Mouse (Mus musculus) hindbrain, postnatal 0 days (tissue): ENCODE measurements around the gene Parp9. TPM values are rescaled to one million over a fixed set of nuclear protein-coding genes. Genes with fewer than 3 reads are reported as not detected.
A peak's percentile ranks its signal among the peaks of the same experiment; 100 is the strongest.

Experiments
- ATAC-seq: fragments of 200-750 bp; cut with Nextera tagmentation; 2 replicates; pipeline ENCODE4 v1.8.0; 2017; ENCODE audit warnings: mild to moderate bottlenecking, moderate TSS enrichment, moderate library complexity
- DNase-seq: peaks from one replicate; pipeline ENCODE4 v3.0.0-alpha.2; 2015; ENCODE audit warnings: low spot score
- H3K27ac ChIP-seq: fragments of 300-500 bp; sonication (generic); 2 replicates; pipeline ENCODE4 v1.5.1; 2014; ENCODE audit warnings: mild to moderate bottlenecking
- H3K27me3 ChIP-seq: fragments of 300-500 bp; sonication (generic); 2 replicates; pipeline ENCODE4 v1.6.1; 2014; ENCODE audit warnings: low read length, mixed read lengths; ENCODE audit not compliant: insufficient read depth
- H3K36me3 ChIP-seq: fragments of 300-500 bp; sonication (generic); 2 replicates; pipeline ENCODE4 v1.6.1; 2014; ENCODE audit warnings: low read length, mixed read lengths; ENCODE audit not compliant: insufficient read depth
- H3K4me1 ChIP-seq: fragments of 300-500 bp; sonication (generic); 2 replicates; pipeline ENCODE4 v1.6.1; 2014; ENCODE audit warnings: antibody characterized with exemption, low read length, mixed read lengths; ENCODE audit not compliant: insufficient read depth
- H3K4me2 ChIP-seq: fragments of 300-500 bp; sonication (generic); 2 replicates; pipeline ENCODE4 v1.6.1; 2014; ENCODE audit warnings: low read depth, mild to moderate bottlenecking, low read length, moderate library complexity, mixed read lengths
- H3K4me3 ChIP-seq: fragments of 300-500 bp; sonication (generic); 2 replicates; pipeline ENCODE4 v1.5.1; 2014; ENCODE audit warnings: low read length
- H3K9ac ChIP-seq: fragments of 300-500 bp; sonication (generic); replicated peaks from 2 replicates; pipeline ENCODE4 v1.6.1; 2014; ENCODE audit warnings: mild to moderate bottlenecking, low read length, moderate library complexity, mixed read lengths
- H3K9me3 ChIP-seq: fragments of 300-500 bp; sonication (generic); 2 replicates; pipeline ENCODE4 v1.6.1; 2016; ENCODE audit warnings: low read length, mixed read lengths
- CTCF ChIP-seq: IDR thresholded peaks from 2 replicates; pipeline ENCODE4 v1.5.1; 2016; ENCODE audit warnings: antibody characterized with exemption, control low read depth, low read depth
- WGBS: fragments of 180-500 bp; shearing (Covaris S2); extraction: QIAGEN DNeasy Blood & Tissue Kit; methylation state at CpG from one replicate; pipeline ENCODE4 v1.1.7; 2014; 5-methylcytosine and 5-hydroxymethylcytosine counted together
- polyA plus RNA-seq: library from polyadenylated mRNA; unstranded; fragments of >200 nt; fragmentation: Nextera tagmentation; extraction: Ambion mirVana; gene quantifications from 2 replicates; pipeline ENCODE4 v1.2.1, GENCODE M21; 2015
- total RNA-seq: library from RNA; depleted of rRNA; stranded (reverse); fragments of >200 nt; gene quantifications from 2 replicates; pipeline ENCODE4 v1.2.3, GENCODE M21; 2014

The Parp9 gene
- total and polyA plus RNA-seq, 2 experiments from 2014 or later, result 2.5 to 3.6 TPM

- TF ChIP-seq CTCF, result no peak
- WGBS, result 77% methylated on average over 7 of the region's 7 CpGs
Measured at GRCm38 (mm10) chr16:35923546-35924198, 14.6 kb upstream of the Parp9 start.

GRCm38 (mm10) chr16:35924341-35924740 is 13.9 kb upstream of the Parp9 start:
- 94% methylated on average over 5 of the region's 5 CpGs for WGBS
- Histone ChIP-seq H3K4me2 (no peak overlapping the region), H3K9me3 (no peaks in the 10 kb centered on the region), H3K27me3 (no peaks in the 10 kb centered on the region), H3K4me1 (no peaks in the 10 kb centered on the region), H3K36me3 (no peaks in the 10 kb centered on the region), H3K9ac (no peak overlapping the region), H3K27ac (no peak overlapping the region), H3K4me3 (no peak overlapping the region)
- no peak for ATAC-seq
- no peak for DNase-seq
- TF ChIP-seq CTCF, result no peak

More at GRCm38 (mm10) chr16:35923546-35924198, 14.6 kb upstream of the Parp9 start:
- H3K4me1 ChIP-seq, result no peaks in the 10 kb centered on the region
- no peak overlapping the region for H3K4me3 ChIP-seq
- no peaks in the 10 kb centered on the region for H3K27me3 ChIP-seq
- no peaks in the 10 kb centered on the region for H3K9me3 ChIP-seq
- ATAC-seq, result no peak
- no peak for DNase-seq
- H3K9ac ChIP-seq, result no peak overlapping the region
- H3K4me2 ChIP-seq, result no peak overlapping the region
- H3K36me3 ChIP-seq, result no peaks in the 10 kb centered on the region
- no peak overlapping the region for H3K27ac ChIP-seq

DNA sequence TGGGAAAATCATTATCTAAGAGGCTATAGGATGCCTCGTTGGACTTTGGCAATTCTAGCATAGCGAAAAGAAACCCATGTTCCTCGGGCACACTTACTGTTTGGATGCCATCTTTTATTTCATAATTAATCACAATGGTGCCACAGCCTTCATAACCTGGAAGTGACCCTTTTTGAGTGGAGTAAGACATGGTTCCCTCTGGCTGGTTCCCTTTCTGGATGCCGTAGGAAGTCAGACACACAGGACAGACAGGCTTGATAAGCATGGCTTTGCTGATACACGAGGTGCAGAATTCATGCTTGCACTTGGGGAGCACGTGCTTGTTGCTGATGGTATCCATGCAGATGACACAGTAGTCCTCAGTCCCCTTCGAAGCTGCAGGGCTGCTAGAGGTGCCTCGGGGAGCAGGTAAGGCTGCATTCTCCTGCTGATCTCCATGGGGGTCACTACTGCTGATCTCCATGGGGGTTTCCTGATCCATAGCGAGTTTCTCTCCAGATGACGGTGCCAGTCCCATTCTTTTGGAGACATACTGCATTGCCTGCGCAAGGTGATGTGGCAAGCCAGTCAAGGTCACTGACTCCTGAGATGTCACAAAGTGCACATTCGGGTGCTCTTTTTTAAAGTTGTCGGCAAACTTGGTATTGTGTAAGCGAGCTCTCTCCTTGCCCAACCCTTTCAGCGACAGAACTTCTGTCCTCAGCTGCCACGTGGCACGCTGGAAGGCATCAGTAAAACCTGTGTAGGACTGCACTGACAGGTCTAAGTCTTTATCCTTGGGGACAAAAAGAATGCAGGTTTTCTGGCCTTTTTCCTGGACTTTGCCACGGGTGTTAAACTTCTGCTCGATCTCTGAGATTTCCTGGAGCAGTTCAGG is 5.9 kb upstream of the Parp9 start:
- 88% methylated on average over 19 of the region's 19 CpGs for WGBS
- no peak for DNase-seq
- Histone ChIP-seq H3K36me3 (no peaks in the 10 kb centered on the region), H3K27me3 (no peaks in the 10 kb centered on the region), H3K4me1 (no peaks in the 10 kb centered on the region), H3K9me3 (no peaks in the 10 kb centered on the region), H3K4me2 (no peak overlapping the region), H3K27ac (no peak overlapping the region), H3K9ac (no peak overlapping the region), H3K4me3 (no peak overlapping the region)
- no peak for TF ChIP-seq CTCF
- no peak for ATAC-seq

DNA sequence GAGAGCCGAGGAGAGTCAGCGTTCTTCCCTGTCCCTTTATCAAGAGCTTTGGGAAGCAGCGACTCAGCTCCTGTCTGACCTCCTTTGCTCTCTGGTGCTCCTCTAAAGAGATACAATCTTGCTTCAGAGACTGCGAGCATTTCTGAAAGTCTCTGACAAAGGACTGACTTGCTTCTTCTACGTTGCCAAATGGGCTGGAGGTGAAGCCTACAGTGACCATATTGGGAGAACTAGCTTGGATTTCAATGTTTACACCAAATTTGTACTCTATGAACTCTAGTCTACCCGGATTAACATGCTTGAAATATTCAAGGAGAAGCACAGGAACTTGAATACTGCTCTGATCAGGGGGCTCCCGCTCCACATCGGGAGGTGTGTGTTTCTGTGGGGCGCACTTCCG is 5.1 kb upstream of the Parp9 start:
- DNase-seq (no peak), ATAC-seq (no peak)
- no peaks in the 10 kb centered on the region for H3K9me3 ChIP-seq
- no peaks in the 10 kb centered on the region for H3K27me3 ChIP-seq
- H3K4me3 ChIP-seq, result no peak overlapping the region
- no peak for TF ChIP-seq CTCF
- no peak overlapping the region for H3K4me2 ChIP-seq
- WGBS, result 87% methylated on average over 10 of the region's 10 CpGs
- H3K4me1 ChIP-seq, result no peaks in the 10 kb centered on the region
- H3K27ac ChIP-seq, result no peak overlapping the region
- H3K36me3 ChIP-seq, result no peaks in the 10 kb centered on the region
- no peak overlapping the region for H3K9ac ChIP-seq

DNA sequence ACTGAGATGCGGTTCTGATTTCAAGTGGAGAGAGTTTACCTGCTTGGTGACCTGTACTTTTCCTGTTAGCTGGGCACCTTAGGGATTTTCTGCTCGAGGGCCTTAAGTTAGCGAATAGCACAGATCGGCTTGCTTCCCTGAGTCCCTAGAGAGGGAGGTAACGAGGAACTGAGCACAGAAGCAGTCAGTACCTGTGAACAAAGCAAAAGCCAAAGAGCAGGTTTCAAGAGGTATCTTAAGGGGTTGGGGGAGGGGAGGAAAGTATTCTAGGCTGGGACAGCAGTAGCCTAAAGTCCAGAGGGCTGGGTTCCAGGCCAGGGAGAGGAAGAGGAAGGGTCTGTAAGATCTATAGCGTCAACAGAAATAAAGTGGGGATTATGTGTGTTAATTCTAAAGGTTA is 991 bp downstream of the Parp9 start:
- H3K9me3 ChIP-seq, result no peaks in the 10 kb centered on the region
- WGBS, result 13% methylated on average over 6 of the region's 6 CpGs
- H3K4me1 ChIP-seq, result no peaks in the 10 kb centered on the region; the same call in 1 of the 2 replicates
- H3K27me3 ChIP-seq, result no peaks in the 10 kb centered on the region
- H3K27ac ChIP-seq, result no peak overlapping the region
- ATAC-seq (0 out of 2 replicates have a peak, but pooled peaks have one; percentile 18), DNase-seq (peak; percentile 13)
- H3K9ac ChIP-seq, result peak overlapping the region; percentile 47; the same call in 1 of the 2 replicates
- no peak for TF ChIP-seq CTCF
- peak overlapping the region; percentile 63 for H3K4me2 ChIP-seq
- no peaks in the 10 kb centered on the region for H3K36me3 ChIP-seq
- H3K4me3 ChIP-seq, result peak overlapping the region; percentile 60

GRCm38 (mm10) chr16:35939690-35940089 is 1.4 kb downstream of the Parp9 start:
- Histone ChIP-seq H3K27me3 (no peaks in the 10 kb centered on the region), H3K27ac (no peak overlapping the region), H3K9ac (no peak overlapping the region), H3K9me3 (no peaks in the 10 kb centered on the region), H3K4me3 (peak overlapping the region; percentile 60; the same call in 1 of the 2 replicates), H3K36me3 (no peaks in the 10 kb centered on the region), H3K4me1 (no peaks in the 10 kb centered on the region; the same call in 1 of the 2 replicates), H3K4me2 (peak overlapping the region; percentile 63)
- ATAC-seq (peak; percentile 59; the same call in 1 of the 2 replicates), DNase-seq (peak; percentile 74)
- 10% methylated on average over 9 of the region's 9 CpGs for WGBS
- TF ChIP-seq CTCF, result peak; percentile 65
